8 mouse cellular contexts compared by ENCODE assay signal in genomic region chr10:5480097-5480496, GRCm38 (mm10).
DNase-seq lines count a peak whose midpoint lies in the region; ATAC-seq and TF ChIP-seq lines count a peak whose summit lies in the region.

No protein-coding gene starts in this region.

- H3K4me1 ChIP-seq in intestine, embryonic 14.5 days (replicated peaks; ENCODE audit: control insufficient read depth, insufficient read depth, low read length): no peaks in the 10 kb centered on the region
- H3K4me1 ChIP-seq in intestine, embryonic 16.5 days (ENCODE audit: control insufficient read depth, insufficient read depth, low read length): no peaks in the 10 kb centered on the region
- no peaks in the 10 kb centered on the region for H3K4me1 ChIP-seq in hindbrain, postnatal 0 days (ENCODE audit: insufficient read depth, low read length)

- WGBS in intestine, embryonic 14.5 days: 44% methylated on average over 6 of the region's 6 CpGs
- WGBS in intestine, embryonic 16.5 days: 41% methylated on average over 6 of the region's 6 CpGs
- 56% methylated on average over 6 of the region's 6 CpGs for WGBS in hindbrain, postnatal 0 days

- H3ac ChIP-seq in C2C12 (ENCODE audit: control insufficient read depth, insufficient read length, low read depth): no peak overlapping the region

- H3K9ac ChIP-seq in intestine, embryonic 14.5 days (ENCODE audit: low read length): no peak overlapping the region
- no peak overlapping the region for H3K9ac ChIP-seq in intestine, embryonic 16.5 days (ENCODE audit: low read depth, low read length)
- no peak overlapping the region for H3K9ac ChIP-seq in hindbrain, postnatal 0 days (replicated peaks; ENCODE audit: low read length)

- no peaks in the 10 kb centered on the region for H3K27me3 ChIP-seq in intestine, embryonic 14.5 days (replicated peaks; ENCODE audit: control insufficient read depth, insufficient read depth, low read length)
- H3K27me3 ChIP-seq in intestine, embryonic 16.5 days (replicated peaks; ENCODE audit: control insufficient read depth, insufficient read depth, low read length): no peaks in the 10 kb centered on the region
- H3K27me3 ChIP-seq in C2C12 (ENCODE audit: control insufficient read depth, insufficient read depth, insufficient read length): no peaks in the 10 kb centered on the region
- no peaks in the 10 kb centered on the region for H3K27me3 ChIP-seq in hindbrain, postnatal 0 days (ENCODE audit: insufficient read depth, low read length)

- H3K79me3 ChIP-seq in C2C12 (ENCODE audit: low read depth): no peaks in the 10 kb centered on the region

- H3K36me3 ChIP-seq in intestine, embryonic 14.5 days (ENCODE audit: control insufficient read depth, insufficient read depth, low read length): no peaks in the 10 kb centered on the region
- no peaks in the 10 kb centered on the region for H3K36me3 ChIP-seq in intestine, embryonic 16.5 days (ENCODE audit: control insufficient read depth, insufficient read depth, low read length)
- H3K36me3 ChIP-seq in C2C12 (ENCODE audit: control insufficient read depth, insufficient read depth): no peaks in the 10 kb centered on the region
- H3K36me3 ChIP-seq in hindbrain, postnatal 0 days (ENCODE audit: insufficient read depth, low read length): no peaks in the 10 kb centered on the region

- H3K4me3 ChIP-seq in intestine, embryonic 14.5 days (ENCODE audit: low read depth, low read length): no peak overlapping the region
- no peak overlapping the region for H3K4me3 ChIP-seq in intestine, embryonic 16.5 days (ENCODE audit: low read length)
- H3K4me3 ChIP-seq in C2C12 (ENCODE audit: insufficient read depth, poor library complexity, severe bottlenecking): no peak overlapping the region
- H3K4me3 ChIP-seq in hindbrain, postnatal 0 days (ENCODE audit: low read length): no peak overlapping the region

- peak; percentile 23 for TF ChIP-seq CTCF in C2C12 (IDR thresholded peaks at IDR 0.05; ENCODE audit: control insufficient read depth, insufficient read depth, insufficient read length)
- TF ChIP-seq CTCF in hindbrain, postnatal 0 days (IDR thresholded peaks at IDR 0.05; ENCODE audit: low read depth): peak; percentile 85

- H3K79me2 ChIP-seq in C2C12 (ENCODE audit: control insufficient read depth, insufficient read depth): no peaks in the 10 kb centered on the region

- H3K27ac ChIP-seq in intestine, embryonic 14.5 days (ENCODE audit: low read depth): no peak overlapping the region
- H3K27ac ChIP-seq in intestine, embryonic 16.5 days (ENCODE audit: low read length): no peak overlapping the region
- no peak overlapping the region for H3K27ac ChIP-seq in hindbrain, postnatal 0 days

- H3K4me2 ChIP-seq in intestine, embryonic 14.5 days (ENCODE audit: low read length): no peak overlapping the region
- no peak overlapping the region for H3K4me2 ChIP-seq in intestine, embryonic 16.5 days (ENCODE audit: low read depth, low read length)
- H3K4me2 ChIP-seq in hindbrain, postnatal 0 days (ENCODE audit: low read depth, low read length): no peak overlapping the region

- H3K9me3 ChIP-seq in intestine, embryonic 14.5 days (ENCODE audit: control insufficient read depth, low read length): no peaks in the 10 kb centered on the region
- no peaks in the 10 kb centered on the region for H3K9me3 ChIP-seq in intestine, embryonic 16.5 days (ENCODE audit: control insufficient read depth, low read length)
- no peaks in the 10 kb centered on the region for H3K9me3 ChIP-seq in hindbrain, postnatal 0 days (ENCODE audit: low read length)

- no peak for ATAC-seq in intestine, embryonic 14.5 days (replicated peaks; ENCODE audit: low FRiP score, low TSS enrichment, low read depth)
- ATAC-seq in intestine, embryonic 16.5 days: no peak
- ATAC-seq in common myeloid progenitor, adult 5-6 weeks (replicated peaks; ENCODE audit: low read depth, poor library complexity, severe bottlenecking): peak; percentile 78
- no peak for ATAC-seq in hindbrain, postnatal 0 days
- ATAC-seq in megakaryocyte, adult 5-6 weeks (ENCODE audit: poor library complexity, severe bottlenecking): peak; percentile 75

- peak; percentile 63 for DNase-seq in intestine, embryonic 14.5 days (ENCODE audit: low spot score)
- DNase-seq in ZHBTc4 (ENCODE audit: low read depth, low spot score): peak; percentile 72
- DNase-seq in hindbrain, postnatal 0 days (ENCODE audit: low spot score): peak; percentile 75
- DNase-seq in thymus, postnatal 14 days: peak; percentile 48

TF ChIP-seq in C2C12, 6 proteins besides CTCF, POLR2A, EP300 and RAD21:
- TF ChIP-seq FOSL1 (IDR thresholded peaks at IDR 0.05; ENCODE audit: insufficient read depth, low read length, poor library complexity, severe bottlenecking) (no peak), MYOG (IDR thresholded peaks at IDR 0.05; ENCODE audit: control insufficient read depth, extremely low read depth, insufficient read length) (no peak), CEBPB (IDR thresholded peaks at IDR 0.05; ENCODE audit: low read depth) (no peak), MAX (IDR thresholded peaks at IDR 0.05) (no peak), USF1 (IDR thresholded peaks at IDR 0.05; ENCODE audit: low read depth) (no peak), MYOD1 (IDR thresholded peaks at IDR 0.05; ENCODE audit: control insufficient read depth, insufficient read length, low read depth) (no peak)

Comparison
In these comparisons a context has a peak if more than half of its experiments do, and no peak if none do; other contexts are left out.
1. ATAC-seq: peak in common myeloid progenitor, adult 5-6 weeks (single experiment) and megakaryocyte, adult 5-6 weeks (single experiment); none in intestine, embryonic 14.5 days (single experiment), intestine, embryonic 16.5 days (single experiment) and hindbrain, postnatal 0 days (single experiment).
2. Peak in every context shown above with its lines, with median percentiles within 50 percentile points of each other: DNase-seq.